10 mouse cellular contexts compared by ENCODE assay signal in genomic region chr1:50900386-50900785, GRCm38 (mm10). TPM values are rescaled to one million over a fixed set of nuclear protein-coding genes. Genes with fewer than 3 reads are reported as not detected.
DNase-seq lines count a peak whose midpoint lies in the region; ATAC-seq and TF ChIP-seq lines count a peak whose summit lies in the region.
"Not testable (repeated sequence)": the region's sequence is repeated elsewhere in the genome, so short reads cannot be mapped to it uniquely, and the experiment has no call there.
"Had no signal": no experiment of that assay in that cellular context is flagged by ENCODE, and none has a peak within 500 bp of the region (broad histone marks: within the 10 kb centered on the region; RNA-seq: fewer than 3 reads in every experiment).

Gene Tmeff2 (plus strand): TSS chr1:50900647.

- H3K27ac ChIP-seq in ES-E14 (ENCODE audit: insufficient read depth, low read depth, low read length, poor library complexity, severe bottlenecking); cerebellum, adult 2 months (ENCODE audit: insufficient read depth, low read length); forebrain, embryonic 16.5 days (ENCODE audit: low read length); hindbrain, embryonic 15.5 days (replicated peaks); midbrain, embryonic 15.5 days; stomach, embryonic 14.5 days (ENCODE audit: low read length): not testable (repeated sequence)

- not testable (repeated sequence) for H3K9me3 ChIP-seq in ES-E14 (ENCODE audit: control insufficient read depth, insufficient read depth, low read depth, low read length); forebrain, embryonic 16.5 days (ENCODE audit: control insufficient read depth, low read length); hindbrain, embryonic 15.5 days; midbrain, embryonic 15.5 days; stomach, embryonic 14.5 days (ENCODE audit: control insufficient read depth, low read depth, low read length)

- intact Hi-C loops in left cerebral cortex, postnatal 25 days (cut with DNase I) = not testable (repeated sequence)

- in situ Hi-C loops in ES-E14 (cut with MboI; ENCODE audit: low sequenced_read_pairs in 2 of 2, unreplicated experiment in 2 of 2) = not testable (repeated sequence)

- TF ChIP-seq POLR2A in cerebellum, adult 2 months (IDR thresholded peaks at IDR 0.05; ENCODE audit: borderline replicate concordance, insufficient read depth, low read length) = not testable (repeated sequence)

- not testable (repeated sequence) for TF ChIP-seq CTCF in cerebellum, adult 2 months (IDR thresholded peaks at IDR 0.05; ENCODE audit: borderline replicate concordance, insufficient read depth, low read depth, low read length)

- H3K9ac ChIP-seq in ES-E14 (ENCODE audit: insufficient read depth, low read depth, low read length, poor library complexity, severe bottlenecking); forebrain, embryonic 16.5 days (replicated peaks; ENCODE audit: low read depth, low read length); hindbrain, embryonic 15.5 days; midbrain, embryonic 15.5 days; stomach, embryonic 14.5 days (replicated peaks; ENCODE audit: low read depth, low read length): not testable (repeated sequence)

- ATAC-seq in forebrain, embryonic 16.5 days; hindbrain, embryonic 15.5 days (ENCODE audit: low FRiP score, low read depth); midbrain, embryonic 15.5 days (replicated peaks); stomach, embryonic 14.5 days (ENCODE audit: insufficient number of reproducible peaks, insufficient read depth, low FRiP score, low read depth): not testable (repeated sequence)

- not testable (repeated sequence) for H3K4me1 ChIP-seq in ES-E14 (ENCODE audit: control insufficient read depth in 2 of 2, insufficient read depth in 2 of 2, low read length in 2 of 2, poor library complexity in 1 of 2); cerebellum, adult 2 months (ENCODE audit: control insufficient read depth, insufficient read depth, low read length); forebrain, embryonic 16.5 days (replicated peaks; ENCODE audit: control insufficient read depth, insufficient read depth, low read length); hindbrain, embryonic 15.5 days (replicated peaks); midbrain, embryonic 15.5 days; stomach, embryonic 14.5 days (ENCODE audit: control insufficient read depth, insufficient read depth, low read length)

- H3K27me3 ChIP-seq in cerebellum, adult 2 months (ENCODE audit: control insufficient read depth, insufficient read depth, low read length); forebrain, embryonic 16.5 days (replicated peaks; ENCODE audit: control insufficient read depth, insufficient read depth, low read length); hindbrain, embryonic 15.5 days; midbrain, embryonic 15.5 days (replicated peaks); stomach, embryonic 14.5 days (ENCODE audit: control insufficient read depth, insufficient read depth, low read length): not testable (repeated sequence)

- not testable (repeated sequence) for H3K4me3 ChIP-seq in ES-E14 (ENCODE audit: insufficient read depth in 1 of 2, low read depth in 1 of 2, low read length in 2 of 2, poor library complexity in 1 of 2, severe bottlenecking in 1 of 2); cerebellum, adult 2 months (replicated peaks; ENCODE audit: insufficient read depth, low read depth, low read length); forebrain, embryonic 16.5 days (replicated peaks; ENCODE audit: low read length); hindbrain, embryonic 15.5 days; midbrain, embryonic 15.5 days; stomach, embryonic 14.5 days (ENCODE audit: low read depth, low read length)

- not testable (repeated sequence) for H3K36me3 ChIP-seq in ES-E14 (ENCODE audit: control insufficient read depth, insufficient read depth, low read length, poor library complexity, severe bottlenecking); forebrain, embryonic 16.5 days (ENCODE audit: control insufficient read depth, insufficient read depth); hindbrain, embryonic 15.5 days; midbrain, embryonic 15.5 days (replicated peaks); stomach, embryonic 14.5 days (ENCODE audit: control insufficient read depth, insufficient read depth, low read length)

- DNase-seq in ES-E14 (ENCODE audit: low read depth, low spot score) = peak; percentile 1
- DNase-seq in cerebellum, adult 2 months; layer of hippocampus, postnatal 10 days (ENCODE audit: low spot score in 2 of 2); left cerebral cortex, postnatal 25 days (ENCODE audit: low spot score in 2 of 2): not testable (repeated sequence)

- not testable (repeated sequence) for H3K4me2 ChIP-seq in forebrain, embryonic 16.5 days (ENCODE audit: low read length); hindbrain, embryonic 15.5 days; midbrain, embryonic 15.5 days; stomach, embryonic 14.5 days (replicated peaks; ENCODE audit: low read depth, low read length)

- WGBS in cerebellum, adult 2 months = 88% methylated on average over 9 of the region's 9 CpGs
- 90% methylated on average over 9 of the region's 9 CpGs for WGBS in forebrain, embryonic 16.5 days
- 84% methylated on average over 9 of the region's 9 CpGs for WGBS in hindbrain, embryonic 15.5 days
- WGBS in midbrain, embryonic 15.5 days = 87% methylated on average over 9 of the region's 9 CpGs
- 91% methylated on average over 9 of the region's 9 CpGs for WGBS in stomach, embryonic 14.5 days

RNA-seq across cellular contexts. Expression of gene Tmeff2, which starts in this region (rescaled TPM):
- total RNA-seq in ES-E14 (2012; rRNA removed) = 0.85 and 0.90 TPM in 2 replicates
- 62.8 and 67.0 TPM in 2 replicates for polyA plus RNA-seq in cerebellum, adult 2 months (2012; rRNA removed)
- polyA plus RNA-seq in forebrain, embryonic 16.5 days (2015; fragmentation: Nextera tagmentation; extraction: Ambion mirVana) = 36.4 and 46.5 TPM in 2 replicates
- polyA plus RNA-seq in hindbrain, embryonic 15.5 days (2015; fragmentation: Nextera tagmentation; extraction: Ambion mirVana) = 66.4 and 77.8 TPM in 2 replicates
- total RNA-seq in layer of hippocampus, postnatal 10 days (2021) = 10 to 100 TPM; 40.1 to 42.0 TPM
- total RNA-seq in left cerebral cortex, postnatal 25 days (2021) = 10 to 100 TPM; 49.4 to 52.2 TPM
- polyA plus RNA-seq in midbrain, embryonic 15.5 days (2015; fragmentation: Nextera tagmentation; extraction: Ambion mirVana) = 74.7 and 78.6 TPM in 2 replicates
- polyA plus RNA-seq in stomach, embryonic 14.5 days (2014; fragmentation: Nextera tagmentation; extraction: Ambion mirVana) = 11.7 and 12.3 TPM in 2 replicates
- total RNA-seq: megakaryocyte, adult 5-6 weeks had no signal
- polyA plus RNA-seq: erythroblast, embryonic 14.5 days had no signal

Comparison
In these comparisons a context has a peak if more than half of its experiments do, and no peak if none do; other contexts are left out.
1. RNA of gene Tmeff2 (total RNA-seq): 49.4 to 52.2 TPM in left cerebral cortex, postnatal 25 days and 40.1 to 42.0 TPM in layer of hippocampus, postnatal 10 days; 0.85 to 0.90 TPM in ES-E14; every median in the first group is over 10 times any median in the second.
2. Peak in DNase-seq in ES-E14; RNA of the gene not detected or under 1 TPM.